Mouse (Mus musculus): ENCODE data around the gene Lin28b. TPM values are rescaled to one million over a fixed set of nuclear protein-coding genes. Genes with fewer than 3 reads are reported as not detected.

Lin28b gene
- polyA plus RNA-seq, 1 experiment from 2014 or later = 27.5 TPM

- peak; percentile 74 for ATAC-seq (ENCODE audit: low FRiP score)
- WGBS = under 1% methylated on average over 8 of the region's 8 CpGs
These were observed 40.0 kb downstream of the Lin28b start for GRCm38 (mm10) chr10:45446215-45446614.

DNA sequence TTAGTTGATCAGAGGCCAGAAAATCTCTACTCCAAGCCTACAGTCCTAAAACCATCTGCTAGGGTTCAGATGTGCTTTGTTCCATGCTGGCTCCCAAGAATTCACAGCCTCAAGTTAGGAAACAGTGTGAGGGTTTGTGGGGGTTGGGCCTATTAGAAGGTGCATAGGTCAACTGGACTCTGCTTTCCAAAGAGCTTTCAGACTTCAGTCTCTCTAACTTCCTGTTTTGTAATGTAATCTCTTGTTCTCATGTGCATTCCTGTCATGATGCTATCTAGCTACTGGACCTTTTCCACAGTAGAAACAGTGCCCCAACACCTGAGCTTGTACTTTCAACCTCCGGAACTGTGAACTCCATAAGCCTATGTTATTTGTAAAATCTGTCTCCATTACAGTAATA lies 63.8 kb downstream of the Lin28b start:
- Histone ChIP-seq H3K27ac (ENCODE audit: low read depth, low read length) (no peak overlapping the region; the same call in 1 of the 2 replicates), H3K36me3 (ENCODE audit: control insufficient read depth, insufficient read depth, low read length) (peaks cover 4% of the 10 kb centered on the region; the same call in 1 of the 2 replicates), H3K4me3 (ENCODE audit: low read depth, low read length) (no peak overlapping the region), H3K4me1 (ENCODE audit: control insufficient read depth, insufficient read depth, low read length) (peaks cover 6% of the 10 kb centered on the region; the same call in 1 of the 2 replicates), H3K9me3 (ENCODE audit: control insufficient read depth, low read length) (no peaks in the 10 kb centered on the region), H3K27me3 (ENCODE audit: control insufficient read depth, insufficient read depth, low read length) (no peaks in the 10 kb centered on the region), H3K4me2 (no peak overlapping the region), H3K9ac (ENCODE audit: low read length) (no peak overlapping the region)
- 75% methylated on average over 1 of the region's 1 CpGs for WGBS
- DNase-seq (ENCODE audit: low spot score, missing footprints) (no peak), ATAC-seq (ENCODE audit: low FRiP score) (no peak)

More at GRCm38 (mm10) chr10:45446215-45446614, 40.0 kb downstream of the Lin28b start:
- H3K27me3 ChIP-seq (ENCODE audit: control insufficient read depth, insufficient read depth, low read length) = no peaks in the 10 kb centered on the region
- peak overlapping the region; percentile 62 for H3K9ac ChIP-seq (ENCODE audit: low read length)
- H3K4me1 ChIP-seq (ENCODE audit: control insufficient read depth, insufficient read depth, low read length) = peaks cover 5% of the 10 kb centered on the region; the same call in 1 of the 2 replicates
- DNase-seq (ENCODE audit: low spot score, missing footprints) = peak; percentile 93
- peak overlapping the region; percentile 39; the same call in 1 of the 2 replicates for H3K4me2 ChIP-seq
- no peaks in the 10 kb centered on the region for H3K36me3 ChIP-seq (ENCODE audit: control insufficient read depth, insufficient read depth, low read length)
- H3K4me3 ChIP-seq (ENCODE audit: low read depth, low read length) = no peak overlapping the region
- H3K9me3 ChIP-seq (ENCODE audit: control insufficient read depth, low read length) = no peaks in the 10 kb centered on the region
- H3K27ac ChIP-seq (ENCODE audit: low read depth, low read length) = peak overlapping the region; percentile 72

- DNase-seq (ENCODE audit: low spot score, missing footprints) (peak; percentile 87), ATAC-seq (ENCODE audit: low FRiP score) (peak; percentile 53; the same call in 1 of the 2 replicates)
- H3K9ac ChIP-seq (ENCODE audit: low read length) = no peak overlapping the region
- H3K4me2 ChIP-seq = no peak overlapping the region
- no peak overlapping the region for H3K27ac ChIP-seq (ENCODE audit: low read depth, low read length)
- 23% methylated on average over 5 of the region's 5 CpGs for WGBS
- no peaks in the 10 kb centered on the region for H3K36me3 ChIP-seq (ENCODE audit: control insufficient read depth, insufficient read depth, low read length)
- no peak overlapping the region for H3K4me3 ChIP-seq (ENCODE audit: low read depth, low read length)
- no peaks in the 10 kb centered on the region for H3K27me3 ChIP-seq (ENCODE audit: control insufficient read depth, insufficient read depth, low read length)
- no peaks in the 10 kb centered on the region for H3K9me3 ChIP-seq (ENCODE audit: control insufficient read depth, low read length)
- H3K4me1 ChIP-seq (ENCODE audit: control insufficient read depth, insufficient read depth, low read length) = peaks cover 13% of the 10 kb centered on the region
These were observed 74.1 kb downstream of the Lin28b start for GRCm38 (mm10) chr10:45412144-45412543.

- Histone ChIP-seq H3K4me2 (no peak overlapping the region), H3K9ac (ENCODE audit: low read length) (no peak overlapping the region), H3K4me1 (ENCODE audit: control insufficient read depth, insufficient read depth, low read length) (peaks cover 13% of the 10 kb centered on the region), H3K9me3 (ENCODE audit: control insufficient read depth, low read length) (no peaks in the 10 kb centered on the region), H3K36me3 (ENCODE audit: control insufficient read depth, insufficient read depth, low read length) (no peaks in the 10 kb centered on the region), H3K27ac (ENCODE audit: low read depth, low read length) (no peak overlapping the region), H3K4me3 (ENCODE audit: low read depth, low read length) (no peak overlapping the region), H3K27me3 (ENCODE audit: control insufficient read depth, insufficient read depth, low read length) (no peaks in the 10 kb centered on the region)
- DNase-seq (ENCODE audit: low spot score, missing footprints) = peak; percentile 90
- peak; percentile 67 for ATAC-seq (ENCODE audit: low FRiP score)
- WGBS = 7% methylated on average over 2 of the region's 2 CpGs
These were observed 74.5 kb downstream of the Lin28b start for GRCm38 (mm10) chr10:45411741-45412140.

GRCm38 (mm10) chr10:45410624-45411341 lies 75.4 kb downstream of the Lin28b start:
- Histone ChIP-seq H3K27me3 (ENCODE audit: control insufficient read depth, insufficient read depth, low read length) (no peaks in the 10 kb centered on the region), H3K4me2 (no peak overlapping the region), H3K27ac (ENCODE audit: low read depth, low read length) (peak overlapping the region; percentile 32; the same call in 1 of the 2 replicates), H3K4me3 (ENCODE audit: low read depth, low read length) (no peak overlapping the region), H3K36me3 (ENCODE audit: control insufficient read depth, insufficient read depth, low read length) (no peaks in the 10 kb centered on the region), H3K9me3 (ENCODE audit: control insufficient read depth, low read length) (no peaks in the 10 kb centered on the region), H3K9ac (ENCODE audit: low read length) (no peak overlapping the region; the same call in 1 of the 2 replicates), H3K4me1 (ENCODE audit: control insufficient read depth, insufficient read depth, low read length) (peaks cover 13% of the 10 kb centered on the region)
- ATAC-seq (ENCODE audit: low FRiP score) = peak; percentile 97
- DNase-seq (ENCODE audit: low spot score, missing footprints) = peak; percentile 90
- WGBS = 6% methylated on average over 10 of the region's 10 CpGs

GRCm38 (mm10) chr10:45399702-45400243 lies 86.4 kb downstream of the Lin28b start:
- no peaks in the 10 kb centered on the region for H3K27me3 ChIP-seq (ENCODE audit: control insufficient read depth, insufficient read depth, low read length)
- no peaks in the 10 kb centered on the region for H3K9me3 ChIP-seq (ENCODE audit: control insufficient read depth, low read length)
- no peaks in the 10 kb centered on the region for H3K4me1 ChIP-seq (ENCODE audit: control insufficient read depth, insufficient read depth, low read length)
- H3K27ac ChIP-seq (ENCODE audit: low read depth, low read length) = no peak overlapping the region
- H3K4me3 ChIP-seq (ENCODE audit: low read depth, low read length) = no peak overlapping the region
- DNase-seq (ENCODE audit: low spot score, missing footprints) (peak; percentile 12), ATAC-seq (ENCODE audit: low FRiP score) (no peak)
- no peak overlapping the region for H3K4me2 ChIP-seq
- no peak overlapping the region for H3K9ac ChIP-seq (ENCODE audit: low read length)
- no peaks in the 10 kb centered on the region; the same call in 1 of the 2 replicates for H3K36me3 ChIP-seq (ENCODE audit: control insufficient read depth, insufficient read depth, low read length)
- WGBS = 91% methylated on average over 7 of the region's 7 CpGs

- no peaks in the 10 kb centered on the region for H3K27me3 ChIP-seq (ENCODE audit: control insufficient read depth, insufficient read depth, low read length)
- no peak overlapping the region for H3K9ac ChIP-seq (ENCODE audit: low read length)
- no peak overlapping the region for H3K27ac ChIP-seq (ENCODE audit: low read depth, low read length)
- H3K4me2 ChIP-seq = no peak overlapping the region
- 71% methylated on average over 1 of the region's 1 CpGs for WGBS
- no peaks in the 10 kb centered on the region for H3K4me1 ChIP-seq (ENCODE audit: control insufficient read depth, insufficient read depth, low read length)
- H3K36me3 ChIP-seq (ENCODE audit: control insufficient read depth, insufficient read depth, low read length) = no peaks in the 10 kb centered on the region; the same call in 1 of the 2 replicates
- DNase-seq (ENCODE audit: low spot score, missing footprints) (peak; percentile 78), ATAC-seq (ENCODE audit: low FRiP score) (no peak)
- H3K4me3 ChIP-seq (ENCODE audit: low read depth, low read length) = no peak overlapping the region
- no peaks in the 10 kb centered on the region for H3K9me3 ChIP-seq (ENCODE audit: control insufficient read depth, low read length)
These were observed 88.0 kb downstream of the Lin28b start for GRCm38 (mm10) chr10:45398211-45398610.

- 0 out of 2 replicates have a peak, but pooled peaks have one; percentile 14 for ATAC-seq (ENCODE audit: low FRiP score)
- no peak overlapping the region for H3K27ac ChIP-seq (ENCODE audit: low read depth, low read length)
- H3K4me2 ChIP-seq = no peak overlapping the region
- H3K36me3 ChIP-seq (ENCODE audit: control insufficient read depth, insufficient read depth, low read length) = no peaks in the 10 kb centered on the region
- no peaks in the 10 kb centered on the region for H3K4me1 ChIP-seq (ENCODE audit: control insufficient read depth, insufficient read depth, low read length)
- H3K27me3 ChIP-seq (ENCODE audit: control insufficient read depth, insufficient read depth, low read length) = no peaks in the 10 kb centered on the region
- DNase-seq (ENCODE audit: low spot score, missing footprints) = peak; percentile 0
- no peaks in the 10 kb centered on the region for H3K9me3 ChIP-seq (ENCODE audit: control insufficient read depth, low read length)
- 63% methylated on average over 3 of the region's 3 CpGs for WGBS
- no peak overlapping the region for H3K9ac ChIP-seq (ENCODE audit: low read length)
- H3K4me3 ChIP-seq (ENCODE audit: low read depth, low read length) = no peak overlapping the region
These were observed 103.6 kb downstream of the Lin28b start for GRCm38 (mm10) chr10:45382637-45382958.

- DNase-seq (ENCODE audit: low spot score, missing footprints) = peak; percentile 85
- no peaks in the 10 kb centered on the region for H3K9me3 ChIP-seq (ENCODE audit: control insufficient read depth, low read length)
- H3K4me2 ChIP-seq = no peak overlapping the region
- no peak overlapping the region for H3K4me3 ChIP-seq (ENCODE audit: low read depth, low read length)
- ATAC-seq (ENCODE audit: low FRiP score) = peak; percentile 62; the same call in 1 of the 2 replicates
- no peak overlapping the region for H3K9ac ChIP-seq (ENCODE audit: low read length)
- no peaks in the 10 kb centered on the region for H3K36me3 ChIP-seq (ENCODE audit: control insufficient read depth, insufficient read depth, low read length)
- H3K27me3 ChIP-seq (ENCODE audit: control insufficient read depth, insufficient read depth, low read length) = no peaks in the 10 kb centered on the region
- H3K27ac ChIP-seq (ENCODE audit: low read depth, low read length) = no peak overlapping the region
- H3K4me1 ChIP-seq (ENCODE audit: control insufficient read depth, insufficient read depth, low read length) = no peaks in the 10 kb centered on the region
These were observed 104.1 kb downstream of the Lin28b start for GRCm38 (mm10) chr10:45381937-45382636.
